Mouse (Mus musculus) kidney, embryonic 14.5 days (tissue): ENCODE measurements around the gene Dnajc5. TPM values are rescaled to one million over a fixed set of nuclear protein-coding genes. Genes with fewer than 3 reads are reported as not detected.

Experiments
- ATAC-seq: fragments of 200-750 bp; cut with Nextera tagmentation; 2 replicates; pipeline ENCODE4 v1.8.0; 2017; ENCODE audit warnings: moderate number of reproducible peaks, mild to moderate bottlenecking, moderate TSS enrichment, moderate library complexity; ENCODE audit not compliant: low FRiP score, low TSS enrichment
- H3K27ac ChIP-seq: fragments of 300-500 bp; sonication (generic); 2 replicates; pipeline ENCODE4 v1.5.1; 2014; ENCODE audit warnings: low read depth, mild to moderate bottlenecking, low read length, moderate library complexity, mixed read lengths
- H3K27me3 ChIP-seq: fragments of 300-500 bp; sonication (generic); 2 replicates; pipeline ENCODE4 v1.6.1; 2014; ENCODE audit warnings: mild to moderate bottlenecking, low read length; ENCODE audit not compliant: control insufficient read depth, insufficient read depth
- H3K36me3 ChIP-seq: fragments of 300-500 bp; sonication (generic); 2 replicates; pipeline ENCODE4 v1.6.1; 2014; ENCODE audit warnings: low read length, mixed read lengths; ENCODE audit not compliant: control insufficient read depth, insufficient read depth
- H3K4me1 ChIP-seq: fragments of 300-500 bp; sonication (generic); 2 replicates; pipeline ENCODE4 v1.6.1; 2014; ENCODE audit warnings: low read length, mixed read lengths; ENCODE audit not compliant: control insufficient read depth, insufficient read depth
- H3K4me2 ChIP-seq: fragments of 300-500 bp; sonication (generic); replicated peaks from 2 replicates; pipeline ENCODE4 v1.6.1; 2014; ENCODE audit warnings: low read depth, mild to moderate bottlenecking, low read length
- H3K4me3 ChIP-seq: fragments of 300-500 bp; sonication (generic); 2 replicates; pipeline ENCODE4 v1.5.1; 2014; ENCODE audit warnings: mild to moderate bottlenecking, low read length
- H3K9ac ChIP-seq: fragments of 300-500 bp; sonication (generic); 2 replicates; pipeline ENCODE4 v1.6.1; 2014; ENCODE audit warnings: low read depth, mild to moderate bottlenecking, low read length, moderate library complexity
- H3K9me3 ChIP-seq: fragments of 300-500 bp; sonication (generic); 2 replicates; pipeline ENCODE4 v1.6.1; 2016; ENCODE audit warnings: low read length; ENCODE audit not compliant: control insufficient read depth
- WGBS: fragments of 180-500 bp; shearing (Covaris S2); extraction: QIAGEN DNeasy Blood & Tissue Kit; methylation state at CpG from one replicate; pipeline ENCODE4 v1.1.7; 2014; 5-methylcytosine and 5-hydroxymethylcytosine counted together
- microRNA-seq: library from miRNA; unstranded; fragments of <30 nt; microRNA quantifications from one replicate; pipeline ENCODE4, GENCODE M21; 2016
- polyA plus RNA-seq: library from polyadenylated mRNA; unstranded; fragments of >200 nt; fragmentation: Nextera tagmentation; extraction: Ambion mirVana; gene quantifications from 2 replicates; pipeline ENCODE4 v1.2.1, GENCODE M21; 2014

Gene Dnajc5
- polyA plus RNA-seq, 1 experiment from 2014 or later = 82.2 TPM

GRCm38 (mm10) chr2:181600828-181601750 is 80.8 kb downstream of the Dnajc5 start:
- Histone ChIP-seq H3K9ac (peak overlapping the region; percentile 71), H3K4me1 (peaks cover 11% of the 10 kb centered on the region), H3K27me3 (0 out of 2 replicates have a peak, but pooled peaks cover 5% of the 10 kb centered on the region), H3K4me3 (peak overlapping the region; percentile 68), H3K27ac (peak overlapping the region; percentile 30; the same call in 1 of the 2 replicates), H3K36me3 (no peaks in the 10 kb centered on the region), H3K9me3 (no peaks in the 10 kb centered on the region), H3K4me2 (peak overlapping the region; percentile 78)
- WGBS = 1% methylated on average over 57 of the region's 57 CpGs
- peak; percentile 93 for ATAC-seq

DNA sequence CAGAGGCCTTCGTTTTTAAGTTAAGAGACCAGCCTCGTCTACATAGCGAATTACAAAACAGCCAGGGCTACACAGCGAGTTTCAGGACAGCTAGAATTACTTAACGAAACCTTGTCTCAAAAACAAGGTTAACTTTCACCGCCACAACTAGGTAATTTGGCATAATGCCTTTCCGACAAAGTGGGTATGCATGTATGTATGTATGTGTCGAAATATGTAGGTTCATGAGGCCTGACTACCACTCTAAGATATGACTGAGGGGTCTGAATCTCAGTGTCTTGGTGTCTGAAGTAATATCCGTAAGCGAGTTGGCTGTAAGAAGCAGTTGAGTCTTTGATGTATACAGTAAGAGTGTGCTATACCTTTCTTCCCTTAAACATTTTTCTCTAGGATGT is 81.5 kb downstream of the Dnajc5 start:
- Histone ChIP-seq H3K4me1 (peaks cover 11% of the 10 kb centered on the region), H3K9ac (peak overlapping the region; percentile 71), H3K27me3 (0 out of 2 replicates have a peak, but pooled peaks cover 5% of the 10 kb centered on the region), H3K4me3 (peak overlapping the region; percentile 68), H3K9me3 (no peaks in the 10 kb centered on the region), H3K4me2 (peak overlapping the region; percentile 78), H3K36me3 (no peaks in the 10 kb centered on the region), H3K27ac (0 out of 2 replicates have a peak overlapping the region, but pooled peaks have one; percentile 3)
- no peak for ATAC-seq
- WGBS = 28% methylated on average over 10 of the region's 10 CpGs

DNA sequence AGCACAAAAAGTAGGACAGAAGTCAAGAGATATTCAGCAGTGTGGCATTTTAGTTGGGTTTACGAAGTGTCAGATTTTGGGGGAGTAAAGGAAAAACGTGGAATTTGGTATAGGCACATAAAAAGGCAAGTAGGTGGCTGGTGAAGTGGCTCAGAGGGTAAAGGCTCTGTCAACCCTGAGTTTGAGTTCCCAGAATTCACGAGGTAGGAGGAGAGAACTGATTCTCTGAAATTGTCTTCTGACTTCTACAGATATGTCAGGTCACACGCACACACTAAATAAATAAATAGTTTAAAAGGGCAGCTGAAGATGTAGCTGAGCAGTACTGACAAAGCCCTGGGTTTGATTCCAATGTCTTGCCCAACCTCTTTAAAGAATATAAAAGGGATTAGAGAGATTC is 82.1 kb downstream of the Dnajc5 start:
- Histone ChIP-seq H3K9ac (no peak overlapping the region), H3K27ac (no peak overlapping the region), H3K9me3 (no peaks in the 10 kb centered on the region), H3K4me1 (peaks cover 11% of the 10 kb centered on the region), H3K27me3 (0 out of 2 replicates have a peak, but pooled peaks cover 5% of the 10 kb centered on the region), H3K4me3 (peak overlapping the region; percentile 68; the same call in 1 of the 2 replicates), H3K36me3 (no peaks in the 10 kb centered on the region), H3K4me2 (peak overlapping the region; percentile 78)
- 80% methylated on average over 4 of the region's 4 CpGs for WGBS
- ATAC-seq = no peak

Small RNA genes lying within 50 kb of the gene (microRNA-seq; reads per million reads assigned to microRNA genes)
- gene Mir7006 = not detected

Other genes starting within 250 kb of the Dnajc5 start
- gene Gmeb2, start 232.4 kb upstream of the Dnajc5 start, polyA plus RNA-seq = 9.4 and 17.9 TPM in 2 replicates
- 0.46 and 0.62 TPM in 2 replicates for gene Stmn3, start 206.0 kb upstream of the Dnajc5 start, polyA plus RNA-seq
- gene Rtel1, start 200.7 kb upstream of the Dnajc5 start, polyA plus RNA-seq = 40.0 and 59.2 TPM in 2 replicates
- 25.7 and 39.0 TPM in 2 replicates for gene Zgpat, start 155.6 kb upstream of the Dnajc5 start, polyA plus RNA-seq
- 51.5 and 53.9 TPM in 2 replicates for gene Arfrp1, start 155.1 kb upstream of the Dnajc5 start, polyA plus RNA-seq
- gene Lime1, start 140.4 kb upstream of the Dnajc5 start, polyA plus RNA-seq = 17.3 and 22.1 TPM in 2 replicates
- 13.7 and 26.6 TPM in 2 replicates for gene Zbtb46, start 61.1 kb upstream of the Dnajc5 start, polyA plus RNA-seq
- 0.14 and 0.19 TPM in 2 replicates for gene Abhd16b, start 27.3 kb upstream of the Dnajc5 start, polyA plus RNA-seq
- gene Tpd52l2, start 23.3 kb upstream of the Dnajc5 start, polyA plus RNA-seq = 175 and 184 TPM in 2 replicates
- gene Uckl1, start 64.4 kb downstream of the Dnajc5 start, polyA plus RNA-seq = 45.3 and 49.4 TPM in 2 replicates
- 64.5 and 64.8 TPM in 2 replicates for gene Prpf6, start 71.4 kb downstream of the Dnajc5 start, polyA plus RNA-seq
- 28.5 and 50.6 TPM in 2 replicates for gene Zfp512b, start 72.3 kb downstream of the Dnajc5 start, polyA plus RNA-seq
- 24.5 and 29.2 TPM in 2 replicates for gene Samd10, start 78.7 kb downstream of the Dnajc5 start, polyA plus RNA-seq
- gene Gm29797, start 136.5 kb downstream of the Dnajc5 start, polyA plus RNA-seq = 0.63 TPM in 1 of 2 replicates, not detected in the other
- 36.8 and 40.5 TPM in 2 replicates for gene Sox18, start 151.2 kb downstream of the Dnajc5 start, polyA plus RNA-seq
- gene Tcea2, start 159.8 kb downstream of the Dnajc5 start, polyA plus RNA-seq = 24.5 and 24.8 TPM in 2 replicates
- 70.8 and 71.9 TPM in 2 replicates for gene Rgs19, start 173.5 kb downstream of the Dnajc5 start, polyA plus RNA-seq
- not detected in 2 replicates for gene Lkaaear1, start 178.0 kb downstream of the Dnajc5 start, polyA plus RNA-seq
- 0.09 and 0.53 TPM in 2 replicates for gene Oprl1, start 194.5 kb downstream of the Dnajc5 start, polyA plus RNA-seq
- not detected in 2 replicates for gene Myt1, start 242.8 kb downstream of the Dnajc5 start, polyA plus RNA-seq